Mouse (Mus musculus): ENCODE results near the gene Cnga3. TPM values are rescaled to one million over a fixed set of nuclear protein-coding genes. Genes with fewer than 3 reads are reported as not detected.
A peak's percentile ranks its signal among the peaks of the same experiment; 100 is the strongest.

The Cnga3 gene
- polyA plus RNA-seq, 1 experiment from 2014 or later, result not detected

DNA sequence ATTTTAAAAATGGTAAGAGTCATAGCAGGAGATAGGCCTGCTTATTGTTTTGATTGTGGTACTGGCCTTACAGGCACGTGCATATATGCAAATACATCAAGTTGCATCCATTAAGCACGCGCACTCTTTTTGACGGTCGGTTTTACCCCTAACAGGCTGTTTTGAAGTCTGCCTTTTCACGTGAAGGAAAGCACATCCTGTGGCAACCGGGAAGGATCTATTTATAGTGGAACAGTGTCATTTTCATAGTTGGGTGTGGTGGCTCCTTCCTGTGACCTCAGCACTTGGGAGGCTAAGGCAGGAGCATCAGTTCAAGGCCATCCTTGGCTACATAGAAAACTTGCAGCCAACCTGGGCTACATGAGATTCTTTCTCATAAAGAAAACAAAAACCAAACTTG, 72.3 kb downstream of the Cnga3 start:
- H3K4me3 ChIP-seq (replicated peaks), result no peak overlapping the region
- H3K36me3 ChIP-seq (replicated peaks), result no peaks in the 10 kb centered on the region
- H3K9me3 ChIP-seq (replicated peaks), result no peaks in the 10 kb centered on the region
- no peak overlapping the region for H3K27ac ChIP-seq (replicated peaks)
- WGBS (ENCODE audit: insufficient replicate concordance), result 53% methylated on average over 7 of the region's 7 CpGs
- no peak overlapping the region for H3K9ac ChIP-seq
- ATAC-seq (ENCODE audit: insufficient read depth), result no peak
- H3K27me3 ChIP-seq, result no peaks in the 10 kb centered on the region
- no peak overlapping the region for H3K4me2 ChIP-seq
- H3K4me1 ChIP-seq (replicated peaks), result no peaks in the 10 kb centered on the region

GRCm38 (mm10) chr1:37287748-37288147, 73.5 kb downstream of the Cnga3 start:
- H3K9me3 ChIP-seq (replicated peaks), result no peaks in the 10 kb centered on the region
- WGBS (ENCODE audit: insufficient replicate concordance), result 52% methylated on average over 1 of the region's 1 CpGs

GRCm38 (mm10) chr1:37288181-37288935, 74.1 kb downstream of the Cnga3 start:
- no peaks in the 10 kb centered on the region for H3K36me3 ChIP-seq (replicated peaks)
- no peak overlapping the region for H3K9ac ChIP-seq
- no peak overlapping the region for H3K4me2 ChIP-seq
- H3K4me3 ChIP-seq (replicated peaks), result no peak overlapping the region
- no peak for ATAC-seq (ENCODE audit: insufficient read depth)
- WGBS (ENCODE audit: insufficient replicate concordance), result 65% methylated on average over 11 of the region's 11 CpGs
- H3K4me1 ChIP-seq (replicated peaks), result no peaks in the 10 kb centered on the region
- no peaks in the 10 kb centered on the region for H3K27me3 ChIP-seq
- no peak overlapping the region for H3K27ac ChIP-seq (replicated peaks)
- H3K9me3 ChIP-seq (replicated peaks), result no peaks in the 10 kb centered on the region

More at GRCm38 (mm10) chr1:37287748-37288147, 73.5 kb downstream of the Cnga3 start:
- Histone ChIP-seq H3K4me2 (no peak overlapping the region), H3K4me3 (replicated peaks) (no peak overlapping the region), H3K36me3 (replicated peaks) (no peaks in the 10 kb centered on the region), H3K27me3 (no peaks in the 10 kb centered on the region), H3K27ac (replicated peaks) (no peak overlapping the region), H3K9ac (no peak overlapping the region), H3K4me1 (replicated peaks) (no peaks in the 10 kb centered on the region)
- no peak for ATAC-seq (ENCODE audit: insufficient read depth)

DNA sequence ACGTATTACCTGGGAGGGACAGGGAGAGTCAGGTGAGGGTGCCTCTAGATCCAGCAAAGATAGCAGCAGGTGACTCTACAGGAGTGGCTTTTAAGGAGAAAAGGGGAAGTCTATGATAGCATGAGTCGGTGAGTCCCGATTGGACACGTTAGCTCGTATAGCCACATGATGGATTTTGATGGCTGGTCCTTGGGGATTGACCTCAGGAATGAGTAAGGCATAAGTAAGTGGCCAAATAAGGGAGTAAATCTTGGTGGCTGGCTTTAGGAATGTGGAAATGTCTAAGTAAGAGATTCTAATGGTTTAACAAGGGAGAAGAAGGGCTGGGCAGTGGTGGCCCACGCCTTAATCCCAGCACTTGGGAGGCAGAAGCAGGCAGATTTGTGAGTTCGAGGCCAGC, 74.7 kb downstream of the Cnga3 start:
- whole genome bisulfite sequencing (ENCODE audit: insufficient replicate concordance), result 61% methylated on average over 7 of the region's 7 CpGs
- Histone ChIP-seq H3K27ac (replicated peaks) (no peak overlapping the region), H3K36me3 (replicated peaks) (no peaks in the 10 kb centered on the region), H3K27me3 (no peaks in the 10 kb centered on the region), H3K4me2 (no peak overlapping the region), H3K9ac (no peak overlapping the region), H3K4me1 (replicated peaks) (no peaks in the 10 kb centered on the region), H3K4me3 (replicated peaks) (no peak overlapping the region), H3K9me3 (replicated peaks) (no peaks in the 10 kb centered on the region)
- ATAC-seq (ENCODE audit: insufficient read depth), result no peak

GRCm38 (mm10) chr1:37296414-37296813, 82.2 kb downstream of the Cnga3 start:
- no peak for ATAC-seq (ENCODE audit: insufficient read depth)
- 40% methylated on average over 1 of the region's 1 CpGs for WGBS (ENCODE audit: insufficient replicate concordance)
- no peak overlapping the region for H3K4me2 ChIP-seq

DNA sequence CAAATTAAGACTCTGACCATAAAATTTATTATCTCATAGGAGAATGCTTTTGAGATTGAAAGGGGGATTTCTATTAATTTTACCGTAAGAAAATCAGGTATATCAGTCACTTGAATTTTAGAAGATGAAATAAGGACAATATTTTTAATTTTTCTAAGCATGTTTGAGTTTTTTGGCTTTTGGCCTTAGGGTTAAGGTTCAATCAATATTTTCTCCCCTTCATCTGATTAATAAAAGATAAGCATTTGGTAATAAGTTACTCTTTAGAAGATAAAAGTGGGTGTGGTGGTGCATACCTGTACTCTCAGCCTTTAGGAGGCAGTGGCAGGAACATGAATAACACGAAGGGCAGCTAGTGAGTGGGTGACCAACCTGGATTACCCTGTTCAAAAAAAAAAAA, 84.7 kb downstream of the Cnga3 start:
- Histone ChIP-seq H3K9ac (no peak overlapping the region), H3K4me2 (no peak overlapping the region)

More at GRCm38 (mm10) chr1:37296414-37296813, 82.2 kb downstream of the Cnga3 start:
- Histone ChIP-seq H3K9ac (no peak overlapping the region), H3K27ac (replicated peaks) (no peak overlapping the region), H3K36me3 (replicated peaks) (no peaks in the 10 kb centered on the region), H3K9me3 (replicated peaks) (no peaks in the 10 kb centered on the region), H3K27me3 (peaks cover 16% of the 10 kb centered on the region), H3K4me3 (replicated peaks) (no peak overlapping the region), H3K4me1 (replicated peaks) (peaks cover 14% of the 10 kb centered on the region)

DNA sequence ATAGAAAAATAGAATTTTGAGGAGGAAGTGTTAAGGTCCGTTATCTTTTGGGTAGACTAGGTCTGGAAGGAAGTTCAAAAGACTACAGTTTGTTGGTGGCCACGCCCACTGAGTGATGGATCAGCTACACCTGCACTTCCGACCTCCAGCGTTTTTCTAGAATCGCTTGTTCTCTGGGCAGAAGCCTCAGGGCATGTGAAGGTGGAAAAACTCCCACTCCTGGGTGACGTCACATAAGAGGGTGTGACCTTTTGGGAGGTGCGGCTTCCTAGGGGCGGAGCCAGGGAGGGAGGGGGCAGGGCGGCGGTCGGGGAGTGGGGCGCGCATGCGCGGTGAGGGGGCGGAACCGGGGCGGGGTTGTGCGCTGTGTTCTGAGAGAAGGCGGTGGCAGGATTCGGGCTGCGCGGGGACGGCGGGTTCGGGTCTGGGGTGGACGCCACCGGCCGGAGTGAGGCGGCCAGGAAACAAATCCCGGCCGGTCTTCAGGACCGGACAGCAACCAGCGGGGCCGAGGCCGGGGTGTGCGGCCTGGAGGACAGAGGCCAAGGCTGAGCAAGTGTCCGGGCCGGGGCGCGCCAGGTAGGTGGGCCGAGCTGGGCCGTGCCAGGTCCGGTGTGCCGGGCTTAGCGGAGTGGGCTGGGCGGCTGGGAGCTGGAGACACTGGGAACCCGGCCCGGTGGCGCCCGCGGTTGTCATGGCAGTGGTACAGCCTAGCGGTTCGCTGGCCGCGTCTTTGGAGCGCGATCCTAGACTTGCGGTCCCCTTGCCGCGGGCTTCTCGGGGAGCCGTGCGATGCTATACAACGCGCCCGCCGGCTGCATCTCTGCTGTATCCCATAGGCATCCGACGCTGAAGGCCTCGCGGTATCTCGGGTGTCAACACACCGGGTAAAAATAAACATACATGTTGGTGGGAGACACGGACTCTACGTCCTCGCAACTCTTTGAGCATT, 85.6 kb downstream of the Cnga3 start, which contains the start of gene Inpp4a:
Gene Inpp4a (plus strand): TSS at position 326 of the 952 bp plus-strand sequence.
- Histone ChIP-seq H3K4me3 (replicated peaks) (peak within 1 kb of the TSS; percentile 71), H3K27me3 (peaks cover 24% of the 10 kb centered on the region), H3K9ac (peak within 1 kb of the TSS; percentile 60), H3K9me3 (replicated peaks) (no peaks in the 10 kb centered on the region), H3K27ac (replicated peaks) (no peak within 1 kb of the TSS), H3K4me1 (replicated peaks) (peaks cover 17% of the 10 kb centered on the region), H3K36me3 (replicated peaks) (no peaks in the 10 kb centered on the region), H3K4me2 (peak within 1 kb of the TSS; percentile 94)
- ATAC-seq (ENCODE audit: insufficient read depth), result peak; percentile 89
- under 1% methylated on average over 77 of the region's 77 CpGs for WGBS (ENCODE audit: insufficient replicate concordance)

More for the DNA sequence above, 84.7 kb downstream of the Cnga3 start:
- no peak overlapping the region for H3K4me3 ChIP-seq (replicated peaks)
- H3K9me3 ChIP-seq (replicated peaks), result no peaks in the 10 kb centered on the region
- no peaks in the 10 kb centered on the region for H3K36me3 ChIP-seq (replicated peaks)
- no peak overlapping the region for H3K27ac ChIP-seq (replicated peaks)
- H3K27me3 ChIP-seq, result peaks cover 24% of the 10 kb centered on the region
- ATAC-seq (ENCODE audit: insufficient read depth), result no peak
- peaks cover 17% of the 10 kb centered on the region for H3K4me1 ChIP-seq (replicated peaks)
- 66% methylated on average over 2 of the region's 2 CpGs for WGBS (ENCODE audit: insufficient replicate concordance)

GRCm38 (mm10) chr1:37300650-37301049, 86.4 kb downstream of the Cnga3 start:
- Histone ChIP-seq H3K4me2 (peak overlapping the region; percentile 94), H3K9me3 (replicated peaks) (no peaks in the 10 kb centered on the region), H3K9ac (0 out of 2 replicates have a peak overlapping the region, but pooled peaks have one; percentile 60), H3K4me1 (replicated peaks) (peaks cover 17% of the 10 kb centered on the region), H3K27me3 (peaks cover 24% of the 10 kb centered on the region), H3K4me3 (replicated peaks) (peak overlapping the region; percentile 71), H3K27ac (replicated peaks) (no peak overlapping the region), H3K36me3 (replicated peaks) (no peaks in the 10 kb centered on the region)
- WGBS (ENCODE audit: insufficient replicate concordance), result 29% methylated on average over 5 of the region's 5 CpGs
- no peak for ATAC-seq (ENCODE audit: insufficient read depth)

DNA sequence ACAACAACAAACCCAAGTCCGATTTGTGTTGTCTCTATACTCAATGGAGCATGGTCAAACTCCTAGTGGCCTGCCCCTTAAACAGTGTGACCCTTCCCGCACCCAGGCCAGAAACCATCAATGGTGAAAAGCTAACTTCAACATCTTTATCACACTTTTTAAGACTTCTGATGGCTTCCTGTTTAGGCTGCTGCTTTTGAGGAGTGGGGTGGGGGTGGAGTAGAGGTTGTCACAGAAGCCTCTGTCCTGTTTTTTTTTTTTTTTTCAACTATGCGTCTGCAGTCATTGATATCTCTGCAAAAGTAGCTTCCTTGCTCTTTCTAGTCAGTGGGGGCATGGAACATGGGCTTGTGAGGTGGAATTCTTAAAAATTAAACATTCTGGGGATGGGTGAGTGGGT, 88.6 kb downstream of the Cnga3 start:
- Histone ChIP-seq H3K27me3 (peaks cover 24% of the 10 kb centered on the region), H3K9me3 (replicated peaks) (no peaks in the 10 kb centered on the region), H3K4me3 (replicated peaks) (no peak overlapping the region), H3K4me1 (replicated peaks) (peaks cover 20% of the 10 kb centered on the region), H3K4me2 (no peak overlapping the region), H3K9ac (no peak overlapping the region), H3K27ac (replicated peaks) (no peak overlapping the region), H3K36me3 (replicated peaks) (no peaks in the 10 kb centered on the region)
- ATAC-seq (ENCODE audit: insufficient read depth), result no peak
- 20% methylated on average over 3 of the region's 3 CpGs for WGBS (ENCODE audit: insufficient replicate concordance)

- no peak for ATAC-seq (ENCODE audit: insufficient read depth)
These were observed 91.6 kb downstream of the Cnga3 start for GRCm38 (mm10) chr1:37305691-37306287.

GRCm38 (mm10) chr1:37307586-37307985, 93.4 kb downstream of the Cnga3 start:
- WGBS (ENCODE audit: insufficient replicate concordance), result 50% methylated on average over 2 of the region's 2 CpGs

More at GRCm38 (mm10) chr1:37305691-37306287, 91.6 kb downstream of the Cnga3 start:
- no peaks in the 10 kb centered on the region for H3K36me3 ChIP-seq (replicated peaks)
- H3K27ac ChIP-seq (replicated peaks), result no peak overlapping the region
- H3K4me3 ChIP-seq (replicated peaks), result no peak overlapping the region
- H3K4me2 ChIP-seq, result no peak overlapping the region
- H3K9ac ChIP-seq, result no peak overlapping the region
- 59% methylated on average over 9 of the region's 9 CpGs for WGBS (ENCODE audit: insufficient replicate concordance)
- H3K27me3 ChIP-seq, result peaks cover 15% of the 10 kb centered on the region
- H3K4me1 ChIP-seq (replicated peaks), result peaks cover 17% of the 10 kb centered on the region
- H3K9me3 ChIP-seq (replicated peaks), result no peaks in the 10 kb centered on the region

More at GRCm38 (mm10) chr1:37307586-37307985, 93.4 kb downstream of the Cnga3 start:
- Histone ChIP-seq H3K4me2 (no peak overlapping the region), H3K4me3 (replicated peaks) (no peak overlapping the region), H3K27me3 (no peaks in the 10 kb centered on the region; the same call in 1 of the 2 replicates), H3K36me3 (replicated peaks) (no peaks in the 10 kb centered on the region), H3K9ac (no peak overlapping the region), H3K9me3 (replicated peaks) (no peaks in the 10 kb centered on the region), H3K27ac (replicated peaks) (no peak overlapping the region), H3K4me1 (replicated peaks) (peaks cover 21% of the 10 kb centered on the region)
- no peak for ATAC-seq (ENCODE audit: insufficient read depth)
